Mouse (Mus musculus) cortical plate, adult 2 months (tissue): ENCODE results near the gene Fam19a2. TPM values are rescaled to one million over a fixed set of nuclear protein-coding genes. Genes with fewer than 3 reads are reported as not detected.

ENCODE experiments used
- H3K27ac ChIP-seq: fragments of 200-500 bp; 2 replicates; pipeline ENCODE4 v1.5.1; 2012; ENCODE audit warnings: low read length, control low read depth, inconsistent platforms; ENCODE audit not compliant: insufficient read depth
- H3K4me1 ChIP-seq: fragments of 200-500 bp; 2 replicates; pipeline ENCODE4 v1.6.1; 2011; ENCODE audit warnings: low read length; ENCODE audit not compliant: control insufficient read depth, insufficient read depth
- H3K4me3 ChIP-seq: fragments of 200-500 bp; 2 replicates; pipeline ENCODE4 v1.5.1; 2011; ENCODE audit warnings: mild to moderate bottlenecking, low read length, control low read depth; ENCODE audit not compliant: insufficient read depth
- CTCF ChIP-seq: fragments of 200-500 bp; IDR thresholded peaks from 2 replicates; pipeline ENCODE4 v1.5.1; 2011; ENCODE audit warnings: mild to moderate bottlenecking, control low read depth, low read length; ENCODE audit not compliant: insufficient read depth; ENCODE audit errors: extremely low read depth
- POLR2A ChIP-seq: fragments of 200-500 bp; IDR thresholded peaks from 2 replicates; pipeline ENCODE4 v1.6.1; 2011; ENCODE audit warnings: mild to moderate bottlenecking, low read length, control low read depth; ENCODE audit not compliant: insufficient read depth; ENCODE audit errors: extremely low read depth
- polyA plus RNA-seq: library from polyadenylated mRNA; depleted of rRNA; stranded (reverse); fragments of >200 nt; gene quantifications from 2 replicates; pipeline ENCODE4 v1.2.3, GENCODE M21; 2012

Gene Fam19a2
- polyA plus RNA-seq, 1 experiment = 30.0 TPM

- TF ChIP-seq CTCF (no peak), POLR2A (no peak)
- H3K27ac ChIP-seq = no peak overlapping the region
- no peaks in the 10 kb centered on the region for H3K4me1 ChIP-seq
- peak overlapping the region; percentile 86; the same call in 1 of the 2 replicates for H3K4me3 ChIP-seq
Measured at GRCm38 (mm10) chr10:123268568-123268967, 4.8 kb downstream of the Fam19a2 start.

GRCm38 (mm10) chr10:123274554-123274953 is 10.8 kb downstream of the Fam19a2 start:
- no peak overlapping the region for H3K4me3 ChIP-seq
- H3K4me1 ChIP-seq = no peaks in the 10 kb centered on the region; the same call in 1 of the 2 replicates
- no peak overlapping the region for H3K27ac ChIP-seq
- TF ChIP-seq CTCF (no peak), POLR2A (no peak)

GRCm38 (mm10) chr10:123307300-123307699 is 43.5 kb downstream of the Fam19a2 start:
- H3K4me1 ChIP-seq = no peaks in the 10 kb centered on the region
- no peak for TF ChIP-seq CTCF
- no peak for TF ChIP-seq POLR2A
- H3K4me3 ChIP-seq = no peak overlapping the region
- no peak overlapping the region for H3K27ac ChIP-seq

- no peak overlapping the region for H3K4me3 ChIP-seq
- H3K27ac ChIP-seq = no peak overlapping the region
- TF ChIP-seq POLR2A (no peak), CTCF (no peak)
- H3K4me1 ChIP-seq = no peaks in the 10 kb centered on the region
Measured at GRCm38 (mm10) chr10:123326271-123326670, 62.5 kb downstream of the Fam19a2 start.

GRCm38 (mm10) chr10:123341280-123341679 is 77.5 kb downstream of the Fam19a2 start:
- no peak overlapping the region for H3K4me3 ChIP-seq
- H3K4me1 ChIP-seq = peaks cover 3% of the 10 kb centered on the region; the same call in 1 of the 2 replicates
- no peak overlapping the region for H3K27ac ChIP-seq
- TF ChIP-seq POLR2A (no peak), CTCF (no peak)

GRCm38 (mm10) chr10:123342591-123343236 is 78.9 kb downstream of the Fam19a2 start:
- H3K27ac ChIP-seq = no peak overlapping the region
- TF ChIP-seq CTCF (peak; percentile 68), POLR2A (no peak)
- H3K4me1 ChIP-seq = peaks cover 3% of the 10 kb centered on the region; the same call in 1 of the 2 replicates
- no peak overlapping the region for H3K4me3 ChIP-seq

GRCm38 (mm10) chr10:123346301-123346700 is 82.5 kb downstream of the Fam19a2 start:
- Histone ChIP-seq H3K4me1 (peaks cover 3% of the 10 kb centered on the region; the same call in 1 of the 2 replicates), H3K27ac (no peak overlapping the region), H3K4me3 (no peak overlapping the region)
- TF ChIP-seq CTCF (no peak), POLR2A (no peak)

- H3K27ac ChIP-seq = no peak overlapping the region
- no peaks in the 10 kb centered on the region for H3K4me1 ChIP-seq
- no peak overlapping the region for H3K4me3 ChIP-seq
- TF ChIP-seq POLR2A (no peak), CTCF (no peak)
Measured at GRCm38 (mm10) chr10:123353667-123354066, 89.9 kb downstream of the Fam19a2 start.

GRCm38 (mm10) chr10:123357010-123357409 is 93.2 kb downstream of the Fam19a2 start:
- TF ChIP-seq CTCF (no peak), POLR2A (no peak)
- H3K27ac ChIP-seq = no peak overlapping the region
- no peak overlapping the region for H3K4me3 ChIP-seq
- no peaks in the 10 kb centered on the region; the same call in 1 of the 2 replicates for H3K4me1 ChIP-seq

GRCm38 (mm10) chr10:123360492-123360891 is 96.7 kb downstream of the Fam19a2 start:
- H3K4me3 ChIP-seq = no peak overlapping the region
- TF ChIP-seq POLR2A (no peak), CTCF (no peak)
- no peak overlapping the region for H3K27ac ChIP-seq
- no peaks in the 10 kb centered on the region; the same call in 1 of the 2 replicates for H3K4me1 ChIP-seq

GRCm38 (mm10) chr10:123364628-123365027 is 100.8 kb downstream of the Fam19a2 start:
- Histone ChIP-seq H3K4me3 (no peak overlapping the region), H3K27ac (no peak overlapping the region), H3K4me1 (no peaks in the 10 kb centered on the region; the same call in 1 of the 2 replicates)
- TF ChIP-seq POLR2A (no peak), CTCF (no peak)
